Mouse (Mus musculus): ENCODE data around the gene Wdr89. TPM values are rescaled to one million over a fixed set of nuclear protein-coding genes. Genes with fewer than 3 reads are reported as not detected.
A peak's percentile ranks its signal among the peaks of the same experiment; 100 is the strongest.

The Wdr89 gene
- polyA plus RNA-seq, 1 experiment from 2014 or later: 14.5 TPM

DNA sequence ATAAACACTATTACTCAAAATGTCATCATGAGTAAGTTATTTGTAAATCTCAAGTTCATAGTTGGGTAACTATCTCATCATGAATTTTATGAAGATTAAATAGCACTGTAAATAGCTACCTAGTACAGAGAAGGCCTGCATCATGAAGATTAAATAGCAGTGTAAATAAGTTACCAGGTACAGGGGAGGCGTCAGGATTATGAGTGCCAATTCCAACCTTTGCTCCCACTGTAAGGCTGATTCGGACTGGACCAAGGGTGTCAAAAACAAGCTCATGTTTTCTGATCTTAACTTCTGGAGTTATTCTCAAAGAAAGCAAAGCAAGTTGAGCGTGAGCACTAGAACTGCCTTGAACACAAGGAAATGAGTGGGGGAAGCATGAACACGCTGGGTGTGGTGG lies 14.3 kb upstream of the Wdr89 start:
- Histone ChIP-seq H3K27me3 (ENCODE audit: insufficient read depth, low read length) (no peaks in the 10 kb centered on the region), H3K4me2 (no peak overlapping the region), H3K9ac (no peak overlapping the region), H3K36me3 (ENCODE audit: insufficient read depth) (no peaks in the 10 kb centered on the region), H3K4me3 (ENCODE audit: low read depth, low read length) (no peak overlapping the region), H3K9me3 (ENCODE audit: low read depth, low read length) (no peaks in the 10 kb centered on the region), H3K27ac (ENCODE audit: low read depth) (no peak overlapping the region), H3K4me1 (ENCODE audit: insufficient read depth) (no peaks in the 10 kb centered on the region)
- 90% methylated on average over 4 of the region's 4 CpGs for WGBS
- no peak for DNase-seq
- no peak for TF ChIP-seq CTCF (IDR thresholded peaks at IDR 0.05; ENCODE audit: low read depth)
- ATAC-seq (ENCODE audit: insufficient read depth): no peak

- H3K27ac ChIP-seq (ENCODE audit: low read depth): no peak overlapping the region
- H3K4me1 ChIP-seq (ENCODE audit: insufficient read depth): no peaks in the 10 kb centered on the region
- no peaks in the 10 kb centered on the region for H3K9me3 ChIP-seq (ENCODE audit: low read depth, low read length)
- H3K4me3 ChIP-seq (ENCODE audit: low read depth, low read length): no peak overlapping the region
- DNase-seq (no peak), ATAC-seq (ENCODE audit: insufficient read depth) (no peak)
- H3K36me3 ChIP-seq (ENCODE audit: insufficient read depth): no peaks in the 10 kb centered on the region
- no peak for TF ChIP-seq CTCF (IDR thresholded peaks at IDR 0.05; ENCODE audit: low read depth)
- H3K27me3 ChIP-seq (ENCODE audit: insufficient read depth, low read length): no peaks in the 10 kb centered on the region
- no peak overlapping the region for H3K9ac ChIP-seq
- WGBS: 71% methylated on average over 2 of the region's 2 CpGs
- H3K4me2 ChIP-seq: no peak overlapping the region
Measured at GRCm38 (mm10) chr12:75682842-75683241, 13.5 kb upstream of the Wdr89 start.

DNA sequence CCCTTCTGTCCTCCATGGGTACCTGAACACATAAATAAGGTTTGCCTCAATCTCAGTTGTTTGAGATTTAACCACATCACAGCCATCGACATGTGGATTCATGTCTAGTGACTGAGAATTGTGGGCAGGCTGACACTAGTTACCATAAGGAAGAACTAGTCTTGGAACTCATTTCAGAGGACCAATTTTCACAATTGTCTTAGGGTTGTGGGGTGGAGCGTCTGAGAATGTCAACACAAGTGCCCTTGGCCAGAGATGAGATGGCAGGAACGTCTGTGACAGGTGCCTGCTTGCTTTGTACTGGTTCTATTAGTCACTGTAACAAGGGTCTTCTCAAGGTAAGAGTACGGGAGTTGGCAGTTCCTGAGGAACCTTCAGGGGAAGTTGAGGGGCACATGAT lies 11.8 kb upstream of the Wdr89 start:
- no peak for DNase-seq
- no peaks in the 10 kb centered on the region for H3K4me1 ChIP-seq (ENCODE audit: insufficient read depth)
- no peaks in the 10 kb centered on the region for H3K27me3 ChIP-seq (ENCODE audit: insufficient read depth, low read length)
- ATAC-seq (ENCODE audit: insufficient read depth): no peak
- H3K9ac ChIP-seq: no peak overlapping the region
- H3K36me3 ChIP-seq (ENCODE audit: insufficient read depth): no peaks in the 10 kb centered on the region
- no peaks in the 10 kb centered on the region for H3K9me3 ChIP-seq (ENCODE audit: low read depth, low read length)
- H3K4me3 ChIP-seq (ENCODE audit: low read depth, low read length): no peak overlapping the region
- no peak overlapping the region for H3K4me2 ChIP-seq
- TF ChIP-seq CTCF (IDR thresholded peaks at IDR 0.05; ENCODE audit: low read depth): no peak
- WGBS: 73% methylated on average over 4 of the region's 4 CpGs
- H3K27ac ChIP-seq (ENCODE audit: low read depth): no peak overlapping the region

DNA sequence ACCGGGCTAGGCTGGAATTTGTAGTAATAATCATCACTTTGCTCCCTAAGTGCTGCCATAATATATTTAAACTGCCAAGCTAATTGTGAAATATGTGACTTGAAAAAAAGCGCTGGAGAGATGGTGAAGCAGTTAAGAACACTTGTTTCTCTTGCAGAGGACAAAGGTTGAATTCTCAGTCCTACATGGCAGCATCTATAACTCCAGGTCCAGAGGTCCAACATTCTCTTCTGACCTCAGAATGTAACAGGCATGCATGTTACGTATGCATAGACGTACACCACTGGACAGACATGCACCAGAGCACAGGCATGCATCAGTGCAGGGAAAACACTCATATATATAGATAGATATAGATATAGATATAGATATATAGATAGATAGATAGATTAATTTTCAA lies 9.1 kb upstream of the Wdr89 start:
- no peak overlapping the region for H3K27ac ChIP-seq (ENCODE audit: low read depth)
- H3K4me2 ChIP-seq: no peak overlapping the region
- no peak for TF ChIP-seq CTCF (IDR thresholded peaks at IDR 0.05; ENCODE audit: low read depth)
- H3K27me3 ChIP-seq (ENCODE audit: insufficient read depth, low read length): no peaks in the 10 kb centered on the region
- ATAC-seq (ENCODE audit: insufficient read depth) (no peak), DNase-seq (no peak)
- WGBS: 85% methylated on average over 4 of the region's 4 CpGs
- H3K4me1 ChIP-seq (ENCODE audit: insufficient read depth): no peaks in the 10 kb centered on the region
- no peak overlapping the region for H3K4me3 ChIP-seq (ENCODE audit: low read depth, low read length)
- no peaks in the 10 kb centered on the region for H3K36me3 ChIP-seq (ENCODE audit: insufficient read depth)
- H3K9me3 ChIP-seq (ENCODE audit: low read depth, low read length): no peaks in the 10 kb centered on the region
- H3K9ac ChIP-seq: no peak overlapping the region

- 92% methylated on average over 4 of the region's 4 CpGs for WGBS
- Histone ChIP-seq H3K27ac (ENCODE audit: low read depth) (no peak overlapping the region), H3K4me1 (ENCODE audit: insufficient read depth) (0 out of 2 replicates have a peak, but pooled peaks cover 6% of the 10 kb centered on the region), H3K27me3 (ENCODE audit: insufficient read depth, low read length) (no peaks in the 10 kb centered on the region), H3K9me3 (ENCODE audit: low read depth, low read length) (no peaks in the 10 kb centered on the region), H3K9ac (no peak overlapping the region), H3K36me3 (ENCODE audit: insufficient read depth) (no peaks in the 10 kb centered on the region), H3K4me2 (no peak overlapping the region), H3K4me3 (ENCODE audit: low read depth, low read length) (no peak overlapping the region)
- DNase-seq (no peak), ATAC-seq (ENCODE audit: insufficient read depth) (no peak)
- TF ChIP-seq CTCF (IDR thresholded peaks at IDR 0.05; ENCODE audit: low read depth): no peak
Measured at GRCm38 (mm10) chr12:75672630-75673029, 3.3 kb upstream of the Wdr89 start.

DNA sequence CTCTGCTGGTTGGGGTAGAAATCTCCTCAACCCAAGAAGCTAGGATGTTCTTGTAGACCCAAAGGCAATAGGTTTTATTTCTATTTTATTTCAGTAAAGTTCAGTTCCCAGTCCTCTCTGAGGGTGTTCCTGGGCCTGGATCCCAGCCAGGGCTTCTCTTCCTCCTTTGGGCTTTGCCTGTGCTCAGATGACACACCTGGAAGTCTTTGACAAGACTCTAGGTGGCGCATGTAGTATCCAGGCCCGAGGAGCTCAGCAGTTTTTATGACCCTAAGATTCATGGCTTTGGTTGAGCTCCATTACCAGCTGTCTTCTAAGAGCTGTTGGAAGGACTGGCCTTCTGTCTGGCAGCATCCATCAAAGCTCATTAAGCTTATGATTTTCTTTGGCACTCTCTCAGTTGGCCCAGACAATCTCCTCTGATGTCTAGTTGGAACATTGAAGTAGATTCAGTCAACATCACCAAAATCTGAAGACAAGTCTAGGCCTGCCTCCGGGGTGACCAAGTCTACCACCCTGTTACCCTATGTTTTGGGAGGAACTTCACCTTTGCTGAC lies 2.5 kb upstream of the Wdr89 start:
- Histone ChIP-seq H3K4me2 (no peak overlapping the region), H3K9ac (no peak overlapping the region), H3K4me3 (ENCODE audit: low read depth, low read length) (no peak overlapping the region), H3K27ac (ENCODE audit: low read depth) (no peak overlapping the region), H3K9me3 (ENCODE audit: low read depth, low read length) (no peaks in the 10 kb centered on the region), H3K36me3 (ENCODE audit: insufficient read depth) (no peaks in the 10 kb centered on the region), H3K27me3 (ENCODE audit: insufficient read depth, low read length) (no peaks in the 10 kb centered on the region), H3K4me1 (ENCODE audit: insufficient read depth) (0 out of 2 replicates have a peak, but pooled peaks cover 6% of the 10 kb centered on the region)
- no peak for TF ChIP-seq CTCF (IDR thresholded peaks at IDR 0.05; ENCODE audit: low read depth)
- ATAC-seq (ENCODE audit: insufficient read depth): no peak
- no peak for DNase-seq
- 73% methylated on average over 3 of the region's 3 CpGs for WGBS

GRCm38 (mm10) chr12:75670611-75671010 lies 1.3 kb upstream of the Wdr89 start:
- Histone ChIP-seq H3K4me2 (peak overlapping the region; percentile 71), H3K4me3 (ENCODE audit: low read depth, low read length) (peak overlapping the region; percentile 69), H3K4me1 (ENCODE audit: insufficient read depth) (0 out of 2 replicates have a peak, but pooled peaks cover 6% of the 10 kb centered on the region), H3K36me3 (ENCODE audit: insufficient read depth) (no peaks in the 10 kb centered on the region), H3K27ac (ENCODE audit: low read depth) (peak overlapping the region; percentile 90; the same call in 1 of the 2 replicates), H3K9me3 (ENCODE audit: low read depth, low read length) (no peaks in the 10 kb centered on the region), H3K9ac (peak overlapping the region; percentile 67), H3K27me3 (ENCODE audit: insufficient read depth, low read length) (no peaks in the 10 kb centered on the region)
- DNase-seq (no peak), ATAC-seq (ENCODE audit: insufficient read depth) (no peak)
- TF ChIP-seq CTCF (IDR thresholded peaks at IDR 0.05; ENCODE audit: low read depth): no peak
- 83% methylated on average over 6 of the region's 6 CpGs for WGBS
